Comparison of ENCODE assay signal across 17 mouse cellular contexts in genomic region chr4:76656734-76657133, GRCm38 (mm10).
"Had no signal": no experiment of that assay in that cellular context is flagged by ENCODE, and none has a peak within 500 bp of the region (broad histone marks: within the 10 kb centered on the region; RNA-seq: fewer than 3 reads in every experiment).

No protein-coding gene starts in this region.

- H3K27ac ChIP-seq: liver, embryonic 13.5 days; liver, embryonic 15.5 days; macrophage; midbrain, embryonic 13.5 days; midbrain, embryonic 15.5 days; neural tube, embryonic 12.5 days; stomach, embryonic 15.5 days; stomach, postnatal 0 days had no signal

- H3K36me3 ChIP-seq: liver, embryonic 13.5 days; liver, embryonic 15.5 days; midbrain, embryonic 13.5 days; midbrain, embryonic 15.5 days; neural tube, embryonic 12.5 days; stomach, embryonic 15.5 days had no signal

- H3K9ac ChIP-seq: liver, embryonic 13.5 days; liver, embryonic 15.5 days; liver, postnatal 0 days; midbrain, embryonic 13.5 days; midbrain, embryonic 15.5 days; neural tube, embryonic 12.5 days; stomach, embryonic 15.5 days had no signal

- H3K9me3 ChIP-seq: liver, embryonic 13.5 days; liver, embryonic 15.5 days; megakaryocyte, embryonic 14.5 days; midbrain, embryonic 13.5 days; midbrain, embryonic 15.5 days; neural tube, embryonic 12.5 days; stomach, embryonic 15.5 days had no signal

- DNase-seq: liver; liver, embryonic 13.5 days; liver, postnatal 0 days; right cerebral cortex, postnatal 14 days; thymus, adult 2 months; thymus, postnatal 25 days; thymus, postnatal 4 days had no signal

- ATAC-seq: liver, postnatal 0 days; midbrain, embryonic 13.5 days; midbrain, embryonic 15.5 days had no signal

- H3K27me3 ChIP-seq: liver, embryonic 13.5 days; liver, embryonic 15.5 days; megakaryocyte, embryonic 14.5 days; midbrain, embryonic 13.5 days; midbrain, embryonic 15.5 days; neural tube, embryonic 12.5 days; stomach, embryonic 15.5 days had no signal

- H3K4me3 ChIP-seq: liver, embryonic 13.5 days; liver, embryonic 15.5 days; megakaryocyte, embryonic 14.5 days; midbrain, embryonic 13.5 days; midbrain, embryonic 15.5 days; neural tube, embryonic 12.5 days; stomach, embryonic 15.5 days had no signal

- H3K4me1 ChIP-seq: liver, embryonic 13.5 days; liver, embryonic 15.5 days; megakaryocyte, embryonic 14.5 days; midbrain, embryonic 13.5 days; midbrain, embryonic 15.5 days; neural tube, embryonic 12.5 days; stomach, embryonic 15.5 days had no signal

- H3K4me2 ChIP-seq: liver, embryonic 11.5 days; liver, embryonic 13.5 days; liver, embryonic 15.5 days; midbrain, embryonic 11.5 days; midbrain, embryonic 13.5 days; midbrain, embryonic 15.5 days; neural tube, embryonic 12.5 days; stomach, embryonic 15.5 days had no signal
